Mouse (Mus musculus): ENCODE results near the gene Gmds.

DNA sequence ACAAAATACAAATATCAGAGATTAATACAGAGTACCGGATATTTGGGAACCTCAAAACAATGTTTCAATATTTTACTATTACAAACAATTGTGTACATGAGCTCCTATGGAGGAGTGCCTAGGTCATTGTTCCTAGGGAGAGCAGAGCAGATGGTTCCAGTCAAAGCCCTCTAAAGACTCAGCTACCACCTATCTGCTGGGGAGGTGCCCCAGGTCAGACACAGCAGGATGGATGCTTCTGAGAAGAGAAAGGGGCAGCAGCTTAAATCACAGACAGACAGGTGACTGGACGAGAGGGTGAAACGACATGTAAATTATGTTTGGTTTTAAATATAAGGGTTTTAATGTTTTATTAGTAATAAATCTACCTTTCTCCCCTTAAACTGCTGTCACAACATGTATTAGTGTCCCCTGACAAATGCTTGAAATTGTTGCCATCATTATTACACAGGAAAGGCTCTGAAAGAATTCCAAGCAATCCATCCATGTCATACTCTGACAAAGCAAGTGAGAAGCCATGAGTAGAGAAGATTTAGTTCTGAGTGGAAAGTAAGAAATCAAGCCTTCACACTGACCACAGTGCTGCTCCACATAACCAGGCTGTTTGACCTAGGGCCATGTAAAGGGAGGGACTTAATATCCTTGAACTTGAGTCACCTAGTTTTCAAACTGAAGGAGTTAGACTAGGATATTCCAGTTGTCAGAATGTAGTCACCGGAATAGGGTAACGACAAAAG, 131.2 kb downstream of the Gmds start:
- TF ChIP-seq POLR2A (IDR thresholded peaks at IDR 0.05; ENCODE audit: borderline replicate concordance, low read depth, low read length) (no peak), CTCF (IDR thresholded peaks at IDR 0.05; ENCODE audit: low read depth, low read length) (no peak)

All from bone marrow macrophage, adult 2 months (primary cell).